Mouse (Mus musculus): Measurements from ENCODE around the gene Parm1. TPM values are rescaled to one million over a fixed set of nuclear protein-coding genes. Genes with fewer than 3 reads are reported as not detected.

The Parm1 gene
- polyA plus RNA-seq, 1 experiment from 2014 or later = 6.8 TPM

- no peak for ATAC-seq
- WGBS = 79% methylated on average over 3 of the region's 3 CpGs
- H3K4me1 ChIP-seq (ENCODE audit: control insufficient read depth, insufficient read depth, low read depth, low read length) = no peaks in the 10 kb centered on the region
- no peaks in the 10 kb centered on the region for H3K36me3 ChIP-seq (ENCODE audit: control insufficient read depth, insufficient read depth, low read length)
- H3K4me3 ChIP-seq (ENCODE audit: low read length) = no peak overlapping the region
- no peak overlapping the region for H3K27ac ChIP-seq (ENCODE audit: low read depth, low read length)
- H3K27me3 ChIP-seq (replicated peaks; ENCODE audit: control insufficient read depth, insufficient read depth, low read length) = no peaks in the 10 kb centered on the region
- no peak overlapping the region for H3K9ac ChIP-seq (ENCODE audit: low read depth, low read length)
- no peak overlapping the region for H3K4me2 ChIP-seq (ENCODE audit: low read length)
- H3K9me3 ChIP-seq (ENCODE audit: control insufficient read depth, low read length) = no peaks in the 10 kb centered on the region
Measured at GRCm38 (mm10) chr5:91655263-91655662, 137.8 kb downstream of the Parm1 start.

GRCm38 (mm10) chr5:91662715-91663114 lies 145.3 kb downstream of the Parm1 start:
- Histone ChIP-seq H3K27me3 (replicated peaks; ENCODE audit: control insufficient read depth, insufficient read depth, low read length) (no peaks in the 10 kb centered on the region), H3K4me1 (ENCODE audit: control insufficient read depth, insufficient read depth, low read depth, low read length) (no peaks in the 10 kb centered on the region), H3K4me3 (ENCODE audit: low read length) (no peak overlapping the region), H3K9ac (ENCODE audit: low read depth, low read length) (no peak overlapping the region), H3K4me2 (ENCODE audit: low read length) (no peak overlapping the region), H3K9me3 (ENCODE audit: control insufficient read depth, low read length) (no peaks in the 10 kb centered on the region), H3K27ac (ENCODE audit: low read depth, low read length) (no peak overlapping the region), H3K36me3 (ENCODE audit: control insufficient read depth, insufficient read depth, low read length) (no peaks in the 10 kb centered on the region)
- ATAC-seq = no peak
- WGBS = 88% methylated on average over 1 of the region's 1 CpGs

GRCm38 (mm10) chr5:91667127-91667526 lies 149.7 kb downstream of the Parm1 start:
- H3K4me2 ChIP-seq (ENCODE audit: low read length) = no peak overlapping the region
- 33% methylated on average over 4 of the region's 4 CpGs for WGBS
- H3K9ac ChIP-seq (ENCODE audit: low read depth, low read length) = no peak overlapping the region
- no peaks in the 10 kb centered on the region for H3K36me3 ChIP-seq (ENCODE audit: control insufficient read depth, insufficient read depth, low read length)
- no peaks in the 10 kb centered on the region for H3K9me3 ChIP-seq (ENCODE audit: control insufficient read depth, low read length)
- no peak for ATAC-seq
- H3K27me3 ChIP-seq (replicated peaks; ENCODE audit: control insufficient read depth, insufficient read depth, low read length) = no peaks in the 10 kb centered on the region
- H3K4me3 ChIP-seq (ENCODE audit: low read length) = no peak overlapping the region
- no peak overlapping the region for H3K27ac ChIP-seq (ENCODE audit: low read depth, low read length)
- no peaks in the 10 kb centered on the region for H3K4me1 ChIP-seq (ENCODE audit: control insufficient read depth, insufficient read depth, low read depth, low read length)

GRCm38 (mm10) chr5:91669235-91669634 lies 151.8 kb downstream of the Parm1 start:
- H3K4me2 ChIP-seq (ENCODE audit: low read length) = no peak overlapping the region
- no peak overlapping the region for H3K9ac ChIP-seq (ENCODE audit: low read depth, low read length)
- no peak for ATAC-seq
- H3K4me3 ChIP-seq (ENCODE audit: low read length) = no peak overlapping the region
- H3K27me3 ChIP-seq (replicated peaks; ENCODE audit: control insufficient read depth, insufficient read depth, low read length) = no peaks in the 10 kb centered on the region
- peaks cover under 1% of the 10 kb centered on the region; the same call in 1 of the 2 replicates for H3K9me3 ChIP-seq (ENCODE audit: control insufficient read depth, low read length)
- no peaks in the 10 kb centered on the region for H3K36me3 ChIP-seq (ENCODE audit: control insufficient read depth, insufficient read depth, low read length)
- no peaks in the 10 kb centered on the region for H3K4me1 ChIP-seq (ENCODE audit: control insufficient read depth, insufficient read depth, low read depth, low read length)
- 82% methylated on average over 4 of the region's 4 CpGs for WGBS
- no peak overlapping the region for H3K27ac ChIP-seq (ENCODE audit: low read depth, low read length)

Other genes with a start within 250 kb of the Parm1 start
- gene Btc, start 114.6 kb upstream of the Parm1 start, polyA plus RNA-seq (2015; fragmentation: Nextera tagmentation; extraction: Ambion mirVana) = 0.08 TPM in 1 of 2 replicates, not detected in the other